Mouse (Mus musculus) stomach, postnatal 0 days (tissue): ENCODE data around the gene Bach2.

Source experiments
- CTCF ChIP-seq: IDR thresholded peaks from 2 replicates; pipeline ENCODE4 v1.5.1; 2016; ENCODE audit warnings: antibody characterized with exemption, low read depth, mild to moderate bottlenecking, moderate library complexity
- EP300 ChIP-seq: optimal IDR thresholded peaks from 2 replicates; pipeline ENCODE3; 2016; ENCODE audit warnings: antibody characterized with exemption

DNA sequence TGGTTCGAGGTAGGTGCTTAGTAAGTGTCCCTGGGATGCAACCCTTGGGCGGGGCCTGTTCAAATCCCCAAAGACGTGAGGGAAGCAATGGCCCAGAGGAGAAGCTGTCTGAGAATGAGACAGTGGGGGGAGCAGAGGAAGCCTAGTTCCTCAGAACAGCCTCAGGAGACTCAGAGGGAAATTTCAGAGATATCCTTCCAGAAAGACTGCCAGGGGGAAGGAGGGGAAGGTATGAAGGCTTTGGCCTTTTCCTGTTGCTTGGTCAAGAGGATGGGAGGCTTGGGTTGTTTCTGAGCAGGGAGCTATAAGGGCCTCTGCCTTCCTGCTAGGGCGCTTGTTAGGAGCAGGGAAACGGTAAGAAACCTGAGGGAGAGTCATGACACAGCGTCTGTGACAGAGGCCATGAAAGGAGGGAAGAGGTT lies 137.9 kb downstream of the Bach2 start:
- TF ChIP-seq EP300 (no peak), CTCF (no peak)
